Mouse (Mus musculus) MEL (cell line): ENCODE data around the gene Dock9. TPM values are rescaled to one million over a fixed set of nuclear protein-coding genes. Genes with fewer than 3 reads are reported as not detected.

ENCODE experiments used
- DNase-seq: peaks from one replicate; pipeline ENCODE4 v3.0.0; 2011; ENCODE audit warnings: low read depth, low spot score
- H3K27ac ChIP-seq: 2 replicates; pipeline ENCODE4 v1.5.1; 2012; ENCODE audit warnings: low read depth, mild to moderate bottlenecking, control low read depth, low read length, moderate library complexity; ENCODE audit not compliant: control insufficient read depth
- H3K27me3 ChIP-seq, 2 experiments: fragments of 150-350 bp in 1 of 2; sonication (generic) in 1 of 2; 2 replicates each; pipeline ENCODE4 v1.6.1; 2012; ENCODE audit warnings: low read length in 2 of 2, mild to moderate bottlenecking in 2 of 2, improper control_type of control experiment in 1 of 2, moderate library complexity in 1 of 2; ENCODE audit not compliant: insufficient read depth in 2 of 2, control insufficient read depth in 1 of 2
- H3K36me3 ChIP-seq, 2 experiments: 2 replicates each; pipeline ENCODE4 v1.6.1; 2012 to 2014; ENCODE audit warnings: low read length in 2 of 2, improper control_type of control experiment in 1 of 2, inconsistent platforms in 1 of 2, mild to moderate bottlenecking in 1 of 2; ENCODE audit not compliant: insufficient read depth in 2 of 2, control insufficient read depth in 1 of 2
- H3K4me1 ChIP-seq, 2 experiments: fragments of 150-350 bp in 1 of 2; sonication (generic) in 1 of 2; 2 replicates each; pipeline ENCODE4 v1.6.1; 2012; ENCODE audit warnings: low read length in 2 of 2, improper control_type of control experiment in 1 of 2, mild to moderate bottlenecking in 1 of 2; ENCODE audit not compliant: insufficient read depth in 2 of 2, control insufficient read depth in 1 of 2
- H3K4me3 ChIP-seq, 2 experiments: fragments of 150-350 bp in 1 of 2; sonication (generic) in 1 of 2; 2 replicates each; pipeline ENCODE4 v1.5.1; 2012; ENCODE audit warnings: low read depth in 2 of 2, low read length in 2 of 2, mild to moderate bottlenecking in 2 of 2, moderate library complexity in 2 of 2, control low read depth in 1 of 2, improper control_type of control experiment in 1 of 2; ENCODE audit not compliant: control insufficient read depth in 1 of 2, insufficient read depth in 1 of 2
- H3K79me2 ChIP-seq: 2 replicates; pipeline ENCODE4 v1.6.1; 2012; ENCODE audit warnings: mild to moderate bottlenecking, low read length, moderate library complexity; ENCODE audit not compliant: control insufficient read depth, poor library complexity, insufficient read depth
- H3K9ac ChIP-seq: 2 replicates; pipeline ENCODE4 v1.6.1; 2012; ENCODE audit warnings: low read depth, mild to moderate bottlenecking, control low read depth, low read length, moderate library complexity; ENCODE audit not compliant: control insufficient read depth, poor library complexity, severe bottlenecking
- H3K9me3 ChIP-seq: fragments of 150-350 bp; sonication (generic); replicated peaks from 2 replicates; pipeline ENCODE4 v1.6.1; 2012; ENCODE audit warnings: mild to moderate bottlenecking, low read length, improper control_type of control experiment, moderate library complexity; ENCODE audit not compliant: insufficient read depth
- CHD1 ChIP-seq: IDR thresholded peaks from 2 replicates; pipeline ENCODE4 v1.6.1; 2012; ENCODE audit warnings: low read depth, mild to moderate bottlenecking, inconsistent platforms, low read length, improper control_type of control experiment
- EP300 ChIP-seq, 2 experiments: IDR thresholded peaks; 2 replicates each; pipeline ENCODE4 v1.6.1; 2011; ENCODE audit warnings: improper control_type of control experiment in 2 of 2, low read length in 2 of 2, low read depth in 1 of 2, mild to moderate bottlenecking in 1 of 2
- ETS1 ChIP-seq: IDR thresholded peaks from 2 replicates; pipeline ENCODE4 v1.6.1; 2012; ENCODE audit warnings: low read depth, mild to moderate bottlenecking, inconsistent platforms, low read length, improper control_type of control experiment, moderate library complexity
- GATA1 ChIP-seq: IDR thresholded peaks from 2 replicates; pipeline ENCODE4 v1.6.1; 2011; ENCODE audit warnings: low read depth, low read length, improper control_type of control experiment
- HCFC1 ChIP-seq: IDR thresholded peaks from 2 replicates; pipeline ENCODE4 v1.6.1; 2012; ENCODE audit warnings: low read depth, mild to moderate bottlenecking, inconsistent platforms, low read length, improper control_type of control experiment, moderate library complexity
- JUND ChIP-seq: IDR thresholded peaks from 2 replicates; pipeline ENCODE4 v1.6.1; 2011; ENCODE audit warnings: low read depth, mild to moderate bottlenecking, improper control_type of control experiment, low read length
- MAFK ChIP-seq: IDR thresholded peaks from 2 replicates; pipeline ENCODE4 v1.6.1; 2011; ENCODE audit warnings: low read depth, mild to moderate bottlenecking, low read length, improper control_type of control experiment, borderline replicate concordance
- MAX ChIP-seq: IDR thresholded peaks from 2 replicates; pipeline ENCODE4 v1.6.1; 2011; ENCODE audit warnings: low read length, improper control_type of control experiment
- MAZ ChIP-seq: IDR thresholded peaks from 2 replicates; pipeline ENCODE4 v1.6.1; 2012; ENCODE audit warnings: low read depth, mild to moderate bottlenecking, inconsistent platforms, low read length, improper control_type of control experiment
- MEF2A ChIP-seq: IDR thresholded peaks from 2 replicates; pipeline ENCODE4 v1.6.1; 2014; ENCODE audit warnings: low read depth, mild to moderate bottlenecking, inconsistent platforms, low read length, improper control_type of control experiment; ENCODE audit not compliant: poor library complexity, insufficient replicate concordance, severe bottlenecking; ENCODE audit errors: extremely low read depth
- MYC ChIP-seq: IDR thresholded peaks from 2 replicates; pipeline ENCODE4 v1.6.1; 2011; ENCODE audit warnings: low read depth, mild to moderate bottlenecking, low read length, improper control_type of control experiment, moderate library complexity
- NELFE ChIP-seq: IDR thresholded peaks from 2 replicates; pipeline ENCODE4 v1.6.1; 2011; ENCODE audit warnings: low read depth, low read length, improper control_type of control experiment
- SIN3A ChIP-seq: IDR thresholded peaks from 2 replicates; pipeline ENCODE4 v1.6.1; 2012; ENCODE audit warnings: low read length, improper control_type of control experiment, inconsistent platforms
- SMC3 ChIP-seq: IDR thresholded peaks from 2 replicates; pipeline ENCODE4 v1.6.1; 2011; ENCODE audit warnings: low read depth, low read length, improper control_type of control experiment
- TBP ChIP-seq: IDR thresholded peaks from 2 replicates; pipeline ENCODE4 v1.8.0; 2011; ENCODE audit warnings: low read depth, low read length, improper control_type of control experiment
- TCF12 ChIP-seq: IDR thresholded peaks from 2 replicates; pipeline ENCODE4 v1.6.1; 2014; ENCODE audit warnings: low read depth, mild to moderate bottlenecking, inconsistent platforms, low read length, improper control_type of control experiment, moderate library complexity
- USF1 ChIP-seq: IDR thresholded peaks from 2 replicates; pipeline ENCODE4 v1.6.1; 2014; ENCODE audit warnings: low read depth, mild to moderate bottlenecking, inconsistent platforms, low read length, improper control_type of control experiment, moderate library complexity
- ZKSCAN1 ChIP-seq: IDR thresholded peaks from 2 replicates; pipeline ENCODE4 v1.6.1; 2012; ENCODE audit warnings: low read depth, mild to moderate bottlenecking, inconsistent platforms, low read length, improper control_type of control experiment, moderate library complexity
- ZMIZ1 ChIP-seq: IDR thresholded peaks from 2 replicates; pipeline ENCODE4 v1.6.1; 2012; ENCODE audit warnings: low read depth, mild to moderate bottlenecking, inconsistent platforms, low read length, improper control_type of control experiment, moderate library complexity
- ZNF384 ChIP-seq: IDR thresholded peaks from 2 replicates; pipeline ENCODE4 v1.6.1; 2012; ENCODE audit warnings: low read depth, mild to moderate bottlenecking, inconsistent platforms, low read length, improper control_type of control experiment
- polyA plus RNA-seq, 2 experiments: library from polyadenylated mRNA; stranded (reverse) in 1 of 2; unstranded in 1 of 2; fragments of >175 nt in 1 of 2; fragments of >200 nt in 1 of 2; gene quantifications; 2 replicates each; pipeline versions ENCODE4 v1.2.1 to v1.2.4; 2012; ENCODE audit warnings: low replicate concordance in 2 of 2, low read depth in 1 of 2; ENCODE audit not compliant: insufficient read length in 2 of 2, insufficient read depth in 1 of 2, missing spikeins in 1 of 2
- total RNA-seq: library from RNA; depleted of rRNA; stranded (reverse); fragments of 300-350 nt; gene quantifications from 2 replicates; pipeline ENCODE4 v1.2.3, GENCODE M21; 2012

The Dock9 gene
- total and polyA plus RNA-seq, 3 experiments, result 6.3 to 9.4 TPM; not detected in 1

DNA sequence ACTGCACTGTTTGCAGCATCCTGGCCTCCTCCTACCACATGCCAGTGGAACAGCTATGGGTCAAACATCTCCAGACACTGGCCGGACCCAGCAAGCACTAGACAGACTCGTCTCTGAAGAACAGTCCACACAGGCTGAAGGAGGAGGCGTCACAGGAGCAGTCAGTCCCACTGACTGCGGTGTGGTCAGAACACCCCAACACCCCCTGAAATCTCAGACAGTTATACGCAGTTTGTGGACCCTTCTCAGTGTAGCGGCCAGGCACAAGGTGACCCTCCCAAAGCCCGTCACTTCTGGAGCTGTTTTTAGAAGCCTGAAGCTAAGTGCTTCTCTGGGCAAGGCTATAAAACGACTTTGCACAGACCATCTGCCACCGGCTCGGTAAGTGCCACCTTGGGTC, 143.9 kb downstream of the Dock9 start:
- no peak for TF ChIP-seq GATA1
- no peak for TF ChIP-seq MYC
- TF ChIP-seq TCF12, result no peak
- TF ChIP-seq USF1, result no peak
- no peak overlapping the region for H3K27ac ChIP-seq
- no peak for DNase-seq
- no peaks in the 10 kb centered on the region for H3K4me1 ChIP-seq
- H3K36me3 ChIP-seq, result no peaks in the 10 kb centered on the region
- H3K79me2 ChIP-seq, result no peaks in the 10 kb centered on the region
- no peaks in the 10 kb centered on the region for H3K27me3 ChIP-seq
- H3K9ac ChIP-seq, result no peak overlapping the region
- no peak overlapping the region for H3K4me3 ChIP-seq
- no peaks in the 10 kb centered on the region for H3K9me3 ChIP-seq

DNA sequence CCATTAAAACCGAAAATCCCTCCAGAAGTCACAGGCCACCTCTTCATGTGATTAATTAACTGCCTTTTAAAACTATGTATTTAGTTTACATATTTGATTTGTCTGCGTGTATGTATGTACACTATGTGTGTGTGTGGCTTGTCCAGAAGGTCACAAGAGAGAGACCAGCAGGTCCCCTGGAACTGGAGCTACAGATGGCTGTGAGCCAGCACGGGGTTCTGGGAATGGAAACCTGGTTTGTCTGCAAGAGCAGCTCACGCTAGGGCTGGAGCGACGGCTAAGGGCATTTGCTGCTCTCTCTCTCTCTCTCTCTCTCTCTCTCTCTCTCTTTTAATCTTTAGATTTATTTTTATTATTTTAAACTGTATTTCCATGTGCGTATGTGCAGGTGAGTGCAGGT, 144.4 kb downstream of the Dock9 start:
- no peak for DNase-seq
- Histone ChIP-seq H3K36me3 (no peaks in the 10 kb centered on the region), H3K27me3 (no peaks in the 10 kb centered on the region), H3K9me3 (no peaks in the 10 kb centered on the region), H3K9ac (no peak overlapping the region), H3K27ac (no peak overlapping the region), H3K4me1 (no peaks in the 10 kb centered on the region), H3K79me2 (no peaks in the 10 kb centered on the region), H3K4me3 (no peak overlapping the region)
- TF ChIP-seq TBP (no peak), NELFE (no peak), MAFK (no peak), SIN3A (no peak), ZMIZ1 (no peak), ZKSCAN1 (no peak), MAX (no peak), EP300 (IDR thresholded peaks at IDR 0.05; ENCODE audit: low read depth in 1 of 2, low read length in 2 of 2) (no peak), JUND (no peak), SMC3 (no peak), MAZ (no peak), HCFC1 (no peak), ETS1 (no peak), MEF2A (no peak), ZNF384 (no peak), CHD1 (no peak)
